Comparison of ENCODE assay signal across 19 mouse cellular contexts in genomic region chr17:29111332-29111731, GRCm38 (mm10). TPM values are rescaled to one million over a fixed set of nuclear protein-coding genes. Genes with fewer than 3 reads are reported as not detected.
DNase-seq lines count a peak whose midpoint lies in the region; ATAC-seq and TF ChIP-seq lines count a peak whose summit lies in the region.
"Had no signal": no experiment of that assay in that cellular context is flagged by ENCODE, and none has a peak within 500 bp of the region (broad histone marks: within the 10 kb centered on the region; RNA-seq: fewer than 3 reads in every experiment).

No protein-coding gene starts in this region.

- ATAC-seq in granulocyte monocyte progenitor cell, adult 5-6 weeks (replicated peaks; ENCODE audit: poor library complexity, severe bottlenecking): peak; percentile 78
- peak; percentile 76 for ATAC-seq in neutrophil, adult 5-6 weeks (ENCODE audit: extremely low read depth, insufficient number of reproducible peaks, low FRiP score, poor library complexity, severe bottlenecking)
- no peak for ATAC-seq in kidney, embryonic 16.5 days (ENCODE audit: low FRiP score, low TSS enrichment)
- ATAC-seq: forebrain, embryonic 15.5 days; intestine, embryonic 15.5 days; midbrain, embryonic 16.5 days had no signal

- no peak overlapping the region for H3K9ac ChIP-seq in MEL (ENCODE audit: control insufficient read depth, low read depth, low read length, poor library complexity, severe bottlenecking)
- H3K9ac ChIP-seq in kidney, embryonic 16.5 days (replicated peaks; ENCODE audit: low read length): no peak overlapping the region
- H3K9ac ChIP-seq: embryonic facial prominence, embryonic 12.5 days; forebrain, embryonic 15.5 days; heart, embryonic 12.5 days; hindbrain, embryonic 15.5 days; intestine, embryonic 15.5 days; limb, embryonic 12.5 days; liver, embryonic 13.5 days had no signal

- peak overlapping the region; percentile 93 for H3K27ac ChIP-seq in MEL (ENCODE audit: control insufficient read depth, low read depth, low read length)
- no peak overlapping the region for H3K27ac ChIP-seq in kidney, embryonic 16.5 days (ENCODE audit: low read length)
- H3K27ac ChIP-seq: embryonic facial prominence, embryonic 12.5 days; forebrain, embryonic 15.5 days; hindbrain, embryonic 15.5 days; intestine, embryonic 15.5 days; limb, embryonic 12.5 days; liver, embryonic 13.5 days had no signal

- no peaks in the 10 kb centered on the region; the same call in 1 of the 2 replicates for H3K79me2 ChIP-seq in MEL (ENCODE audit: control insufficient read depth, insufficient read depth, low read length, poor library complexity)

- peak; percentile 16 for DNase-seq in testis, postnatal 10 days (ENCODE audit: low spot score)
- no peak for DNase-seq in testis, postnatal 14 days (ENCODE audit: low spot score)
- DNase-seq in MEL (ENCODE audit: low read depth, low spot score): peak; percentile 94
- DNase-seq in retina, postnatal 1 day: no peak
- DNase-seq: adrenal gland, postnatal 25 days; kidney, adult 9 months; liver, embryonic 13.5 days; right cerebral cortex, postnatal 4 days had no signal

- TF ChIP-seq CTCF in MEL (IDR thresholded peaks at IDR 0.05 in 2 of 3, conservative IDR thresholded peaks at IDR 0.05 in 1 of 3; ENCODE audit: control insufficient read depth in 1 of 3, insufficient read depth in 1 of 3, low read depth in 2 of 3, low read length in 3 of 3, poor library complexity in 1 of 3, severe bottlenecking in 1 of 3): no peak

- peaks cover 0 to 11% of the 10 kb centered on the region in 2 experiments; a peak in 2 of 4 replicates for H3K36me3 ChIP-seq in MEL (ENCODE audit: control insufficient read depth in 1 of 2, insufficient read depth in 2 of 2, low read length in 2 of 2)
- no peaks in the 10 kb centered on the region for H3K36me3 ChIP-seq in kidney, embryonic 16.5 days (ENCODE audit: insufficient read depth, low read length)
- H3K36me3 ChIP-seq: embryonic facial prominence, embryonic 12.5 days; forebrain, embryonic 15.5 days; heart, embryonic 12.5 days; hindbrain, embryonic 15.5 days; intestine, embryonic 15.5 days; limb, embryonic 12.5 days; liver, embryonic 13.5 days had no signal

- peaks cover 4 to 23% of the 10 kb centered on the region in 2 experiments; a peak in 3 of 4 replicates for H3K4me1 ChIP-seq in MEL (ENCODE audit: control insufficient read depth in 1 of 2, insufficient read depth in 2 of 2, low read length in 2 of 2)
- no peaks in the 10 kb centered on the region for H3K4me1 ChIP-seq in kidney, embryonic 16.5 days (ENCODE audit: insufficient read depth, low read length)
- H3K4me1 ChIP-seq: embryonic facial prominence, embryonic 12.5 days; forebrain, embryonic 15.5 days; heart, embryonic 12.5 days; hindbrain, embryonic 15.5 days; intestine, embryonic 15.5 days; limb, embryonic 12.5 days had no signal

- H3K9me3 ChIP-seq in MEL (replicated peaks; ENCODE audit: insufficient read depth, low read length): no peaks in the 10 kb centered on the region
- no peaks in the 10 kb centered on the region for H3K9me3 ChIP-seq in kidney, embryonic 16.5 days (ENCODE audit: low read length)
- H3K9me3 ChIP-seq: embryonic facial prominence, embryonic 12.5 days; forebrain, embryonic 15.5 days; heart, embryonic 12.5 days; hindbrain, embryonic 15.5 days; intestine, embryonic 15.5 days; limb, embryonic 12.5 days; liver, embryonic 13.5 days had no signal

- no peak overlapping the region for H3K4me2 ChIP-seq in kidney, embryonic 16.5 days (replicated peaks; ENCODE audit: low read depth, low read length)
- H3K4me2 ChIP-seq: embryonic facial prominence, embryonic 12.5 days; forebrain, embryonic 15.5 days; heart, embryonic 12.5 days; hindbrain, embryonic 15.5 days; intestine, embryonic 15.5 days; limb, embryonic 12.5 days; liver, embryonic 13.5 days had no signal

- TF ChIP-seq RAD21 in MEL (IDR thresholded peaks at IDR 0.05; ENCODE audit: low read depth, low read length): no peak

- no peak for TF ChIP-seq POLR2A in MEL (IDR thresholded peaks at IDR 0.05; ENCODE audit: control insufficient read depth in 1 of 2, insufficient read depth in 1 of 2, low read depth in 1 of 2, low read length in 2 of 2, poor library complexity in 1 of 2)

- no peaks in the 10 kb centered on the region for H3K27me3 ChIP-seq in MEL (ENCODE audit: control insufficient read depth in 1 of 2, insufficient read depth in 2 of 2, low read length in 2 of 2)
- H3K27me3 ChIP-seq in kidney, embryonic 16.5 days (ENCODE audit: insufficient read depth, low read length): no peaks in the 10 kb centered on the region
- H3K27me3 ChIP-seq: embryonic facial prominence, embryonic 12.5 days; forebrain, embryonic 15.5 days; heart, embryonic 12.5 days; hindbrain, embryonic 15.5 days; intestine, embryonic 15.5 days; limb, embryonic 12.5 days; liver, embryonic 13.5 days had no signal

- no peak overlapping the region for H3K4me3 ChIP-seq in MEL (ENCODE audit: control insufficient read depth in 1 of 2, insufficient read depth in 1 of 2, low read depth in 2 of 2, low read length in 2 of 2)
- H3K4me3 ChIP-seq in kidney, embryonic 16.5 days (ENCODE audit: low read length): no peak overlapping the region
- H3K4me3 ChIP-seq: embryonic facial prominence, embryonic 12.5 days; erythroblast, embryonic 14.5 days; forebrain, embryonic 15.5 days; heart, embryonic 12.5 days; hindbrain, embryonic 15.5 days; intestine, embryonic 15.5 days; limb, embryonic 12.5 days; liver, embryonic 13.5 days had no signal

- peak; percentile 89 to 90 for TF ChIP-seq EP300 in MEL (IDR thresholded peaks at IDR 0.05; ENCODE audit: low read depth in 1 of 2, low read length in 2 of 2)

- WGBS in kidney, embryonic 16.5 days: 89% methylated on average over 5 of the region's 5 CpGs

TF ChIP-seq in MEL, 35 proteins besides CTCF, POLR2A, EP300 and RAD21 (continues in another document):
- TF ChIP-seq TCF12 (IDR thresholded peaks at IDR 0.05; ENCODE audit: low read depth, low read length) (peak; percentile 80), MAZ (IDR thresholded peaks at IDR 0.05; ENCODE audit: low read depth, low read length) (no peak), JUND (IDR thresholded peaks at IDR 0.05; ENCODE audit: low read depth, low read length) (no peak), TAL1 (IDR thresholded peaks at IDR 0.05; ENCODE audit: low read length) (peak; percentile 67), MYB (IDR thresholded peaks at IDR 0.05; ENCODE audit: low read depth, low read length) (peak; percentile 47; the same call in 1 of the 2 replicates), BHLHE40 (IDR thresholded peaks at IDR 0.05; ENCODE audit: borderline replicate concordance, low read depth, low read length) (peak; percentile 15), KAT2A (conservative IDR thresholded peaks at IDR 0.05; ENCODE audit: low read depth, low read length) (no peak), ZMIZ1 (IDR thresholded peaks at IDR 0.05; ENCODE audit: low read depth, low read length) (no peak), MXI1 (IDR thresholded peaks at IDR 0.05; ENCODE audit: low read depth, low read length) (no peak), GATA1 (IDR thresholded peaks at IDR 0.05; ENCODE audit: low read depth, low read length) (peak; percentile 92), NELFE (IDR thresholded peaks at IDR 0.05; ENCODE audit: low read depth, low read length) (no peak), UBTF (IDR thresholded peaks at IDR 0.05; ENCODE audit: borderline replicate concordance, insufficient read depth, low read depth, low read length) (no peak), RCOR1 (IDR thresholded peaks at IDR 0.05; ENCODE audit: low read depth, low read length) (peak; percentile 85), MEF2A (IDR thresholded peaks at IDR 0.05; ENCODE audit: extremely low read depth, insufficient replicate concordance, low read depth, low read length, poor library complexity, severe bottlenecking) (no peak), ZC3H11A (IDR thresholded peaks at IDR 0.05; ENCODE audit: low read depth, low read length) (no peak; the same call in 1 of the 2 replicates), GABPA (IDR thresholded peaks at IDR 0.05; ENCODE audit: low read depth, low read length) (no peak), SIN3A (IDR thresholded peaks at IDR 0.05; ENCODE audit: low read length) (peak; percentile 67), E2F4 (IDR thresholded peaks at IDR 0.05; ENCODE audit: borderline replicate concordance, low read depth, low read length) (no peak), USF2 (IDR thresholded peaks at IDR 0.05; ENCODE audit: borderline replicate concordance in 1 of 2, insufficient read depth in 1 of 2, low read depth in 1 of 2, low read length in 2 of 2) (no peak), USF1 (IDR thresholded peaks at IDR 0.05; ENCODE audit: low read depth, low read length) (no peak), MYC (IDR thresholded peaks at IDR 0.05; ENCODE audit: low read depth, low read length) (no peak), ETS1 (IDR thresholded peaks at IDR 0.05; ENCODE audit: low read depth, low read length) (peak; percentile 97), SMC3 (IDR thresholded peaks at IDR 0.05; ENCODE audit: low read depth, low read length) (no peak), ZKSCAN1 (IDR thresholded peaks at IDR 0.05; ENCODE audit: low read depth, low read length) (no peak), TBP (IDR thresholded peaks at IDR 0.05; ENCODE audit: low read depth, low read length) (no peak), POLR2AphosphoS2 (IDR thresholded peaks at IDR 0.05; ENCODE audit: low read length) (no peak), ZNF384 (IDR thresholded peaks at IDR 0.05; ENCODE audit: low read depth, low read length) (no peak), ELF1 (IDR thresholded peaks at IDR 0.05; ENCODE audit: low read depth, low read length) (peak; percentile 54)

RNA-seq across cellular contexts. Expression of gene Rab44, which starts 2.6 kb away (rescaled TPM):
- total RNA-seq in MEL (2012; rRNA removed): 5.4 and 9.5 TPM in 2 replicates
- 1 to 10 TPM in 1 of 2 experiments, not detected in 1; 7.0 TPM for polyA plus RNA-seq in MEL (2012; ENCODE audit: insufficient read depth in 1 of 2, insufficient read length in 2 of 2, low read depth in 1 of 2, low replicate concordance in 2 of 2, missing spikeins in 1 of 2)
- total RNA-seq in granulocyte monocyte progenitor cell, adult 5-6 weeks (2014; fragmentation: Nextera tagmentation): 318 and 350 TPM in 2 replicates
- total RNA-seq in granulocyte monocyte progenitor cell, adult 5-6 weeks (2017): 315 and 369 TPM in 2 replicates
- total RNA-seq in neutrophil, adult 5-6 weeks (2017): 92.5 and 114 TPM in 2 replicates
- polyA plus RNA-seq in kidney, embryonic 16.5 days (2015; fragmentation: Nextera tagmentation; extraction: Ambion mirVana): 0.12 and 0.26 TPM in 2 replicates

RNA-seq across cellular contexts. Expression of gene Cdkn1a, which starts 20.6 kb away (rescaled TPM):
- total RNA-seq in MEL (2012; rRNA removed): 2.0 and 2.3 TPM in 2 replicates
- 10 to 100 TPM in 1 of 2 experiments, not detected in 1; 21.0 TPM for polyA plus RNA-seq in MEL (2012; ENCODE audit: insufficient read depth in 1 of 2, insufficient read length in 2 of 2, low read depth in 1 of 2, low replicate concordance in 2 of 2, missing spikeins in 1 of 2)
- 8.2 and 9.8 TPM in 2 replicates for total RNA-seq in granulocyte monocyte progenitor cell, adult 5-6 weeks (2014; fragmentation: Nextera tagmentation)
- total RNA-seq in granulocyte monocyte progenitor cell, adult 5-6 weeks (2017): 1.3 and 3.2 TPM in 2 replicates
- 1.3 and 2.1 TPM in 2 replicates for total RNA-seq in neutrophil, adult 5-6 weeks (2017)
- polyA plus RNA-seq in kidney, embryonic 16.5 days (2015; fragmentation: Nextera tagmentation; extraction: Ambion mirVana): 74.1 and 81.3 TPM in 2 replicates

Comparison
In these comparisons a context has a peak if more than half of its experiments do, and no peak if none do; other contexts are left out.
1. DNase-seq: peak in testis, postnatal 10 days (single experiment) and MEL (single experiment); none in testis, postnatal 14 days (single experiment) and retina, postnatal 1 day (single experiment).